Mouse (Mus musculus): Measurements from ENCODE around the gene Ppp2r2c. TPM values are rescaled to one million over a fixed set of nuclear protein-coding genes. Genes with fewer than 3 reads are reported as not detected.

Ppp2r2c gene
- total and polyA plus RNA-seq, 3 experiments = 0.05 TPM; not detected in 2

DNA sequence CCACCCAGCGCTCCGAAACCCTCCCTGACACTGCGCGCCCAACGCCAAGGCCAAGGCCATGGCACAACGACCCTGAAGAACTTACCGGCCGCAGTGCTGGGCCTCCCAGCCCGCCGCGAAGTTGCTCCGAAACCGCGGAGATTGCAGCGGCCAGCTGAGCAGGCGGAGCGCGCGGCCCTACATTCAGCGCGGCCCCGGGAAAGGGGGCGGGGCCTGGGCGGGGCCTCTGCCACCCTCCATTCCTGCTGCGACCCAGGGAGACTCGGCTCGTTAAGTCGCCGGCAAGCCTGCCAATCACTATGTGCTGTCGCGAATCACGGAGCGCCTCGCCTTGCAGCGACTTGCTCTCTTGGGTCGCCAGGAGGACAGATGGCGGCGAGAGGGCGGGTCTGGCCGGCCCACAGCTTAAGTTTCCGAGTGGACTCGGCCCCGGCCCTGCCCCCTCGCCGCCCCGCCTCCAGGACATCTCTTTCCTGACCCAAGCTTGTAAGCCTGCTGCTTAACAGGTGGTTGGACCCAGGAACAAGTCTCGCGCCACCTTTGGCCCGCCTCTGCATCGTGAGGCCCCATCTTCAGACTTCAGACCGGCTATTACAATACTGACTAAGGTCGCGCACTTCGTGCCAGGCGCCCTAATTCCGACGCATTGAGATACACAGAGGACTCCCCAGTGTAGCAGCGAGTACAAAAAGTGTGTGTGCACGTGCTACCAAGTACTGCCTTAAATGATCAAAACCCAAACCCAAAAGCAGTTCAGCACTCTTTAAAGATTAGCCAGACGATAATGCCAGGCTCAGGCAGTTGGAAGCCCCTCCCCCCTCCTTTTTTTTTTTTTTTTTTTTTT is 120.7 kb downstream of the Ppp2r2c start, which contains the start of gene Wfs1:
Wfs1 (minus strand) TSS at position 425 of the 844 bp plus-strand sequence.
- H3K4me1 ChIP-seq (ENCODE audit: insufficient read depth, low read depth, low read length) = no peaks in the 10 kb centered on the region
- ATAC-seq (ENCODE audit: extremely low read depth, insufficient number of reproducible peaks, low FRiP score, poor library complexity, severe bottlenecking) (no peak), DNase-seq (ENCODE audit: low spot score) (no peak)
- H3K27me3 ChIP-seq (ENCODE audit: insufficient read depth, low read length) = no peaks in the 10 kb centered on the region; the same call in 1 of the 2 replicates
- no peak for TF ChIP-seq POLR2AphosphoS5 (IDR thresholded peaks at IDR 0.05; ENCODE audit: insufficient replicate concordance, low read depth, low read length)
- TF ChIP-seq CTCF (IDR thresholded peaks at IDR 0.05; ENCODE audit: low read depth, low read length) = no peak
- TF ChIP-seq TAL1 (conservative IDR thresholded peaks at IDR 0.05; ENCODE audit: low read depth, low read length) = no peak
- no peak for TF ChIP-seq GATA1 (IDR thresholded peaks at IDR 0.05; ENCODE audit: borderline replicate concordance, low read length)
- no peak for TF ChIP-seq GATA2 (IDR thresholded peaks at IDR 0.05; ENCODE audit: borderline replicate concordance, low read depth, low read length)
- H3K9me3 ChIP-seq (replicated peaks) = peaks cover 30% of the 10 kb centered on the region
- H3K36me3 ChIP-seq (replicated peaks) = no peaks in the 10 kb centered on the region
- H3K4me3 ChIP-seq (ENCODE audit: low read depth, low read length) = no peak within 1 kb of the TSS

GRCm38 (mm10) chr5:36989625-36989977 is 121.3 kb downstream of the Ppp2r2c start:
- no peaks in the 10 kb centered on the region for H3K36me3 ChIP-seq (replicated peaks)
- H3K4me3 ChIP-seq (ENCODE audit: low read depth, low read length) = no peak overlapping the region
- no peaks in the 10 kb centered on the region; the same call in 1 of the 2 replicates for H3K27me3 ChIP-seq (ENCODE audit: insufficient read depth, low read length)
- ATAC-seq (ENCODE audit: extremely low read depth, insufficient number of reproducible peaks, low FRiP score, poor library complexity, severe bottlenecking) (no peak), DNase-seq (ENCODE audit: low spot score) (no peak)
- no peaks in the 10 kb centered on the region for H3K4me1 ChIP-seq (ENCODE audit: insufficient read depth, low read depth, low read length)
- H3K9me3 ChIP-seq (replicated peaks) = peaks cover 29% of the 10 kb centered on the region
- TF ChIP-seq GATA1 (IDR thresholded peaks at IDR 0.05; ENCODE audit: borderline replicate concordance, low read length) = no peak
- no peak for TF ChIP-seq GATA2 (IDR thresholded peaks at IDR 0.05; ENCODE audit: borderline replicate concordance, low read depth, low read length)
- TF ChIP-seq POLR2AphosphoS5 (IDR thresholded peaks at IDR 0.05; ENCODE audit: insufficient replicate concordance, low read depth, low read length) = no peak
- TF ChIP-seq TAL1 (conservative IDR thresholded peaks at IDR 0.05; ENCODE audit: low read depth, low read length) = no peak
- no peak for TF ChIP-seq CTCF (IDR thresholded peaks at IDR 0.05; ENCODE audit: low read depth, low read length)

DNA sequence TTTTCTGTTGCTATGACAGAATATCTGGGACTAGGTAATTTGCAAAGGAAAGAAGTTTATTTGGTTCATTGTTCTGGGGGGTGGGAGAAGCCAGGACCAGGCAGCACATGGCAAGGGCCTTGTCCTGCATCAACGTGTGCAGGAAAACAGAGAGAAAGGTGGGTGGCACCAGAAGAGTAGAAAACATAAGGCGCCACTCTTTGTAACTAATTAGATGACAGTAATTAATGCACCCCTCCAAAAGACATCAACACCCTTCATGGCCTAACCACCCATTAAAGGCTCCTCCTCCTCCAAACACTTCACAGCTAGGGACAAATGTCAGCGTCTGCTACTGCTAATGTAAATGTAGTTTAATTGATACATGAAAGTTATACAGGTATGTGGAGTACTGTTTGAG is 121.9 kb downstream of the Ppp2r2c start:
- Histone ChIP-seq H3K4me3 (ENCODE audit: low read depth, low read length) (no peak overlapping the region), H3K9me3 (replicated peaks) (peaks cover 27% of the 10 kb centered on the region), H3K4me1 (ENCODE audit: insufficient read depth, low read depth, low read length) (no peaks in the 10 kb centered on the region), H3K36me3 (replicated peaks) (no peaks in the 10 kb centered on the region), H3K27me3 (ENCODE audit: insufficient read depth, low read length) (no peaks in the 10 kb centered on the region; the same call in 1 of the 2 replicates)
- no peak for TF ChIP-seq POLR2AphosphoS5 (IDR thresholded peaks at IDR 0.05; ENCODE audit: insufficient replicate concordance, low read depth, low read length)
- no peak for TF ChIP-seq GATA2 (IDR thresholded peaks at IDR 0.05; ENCODE audit: borderline replicate concordance, low read depth, low read length)
- TF ChIP-seq CTCF (IDR thresholded peaks at IDR 0.05; ENCODE audit: low read depth, low read length) = no peak
- no peak for TF ChIP-seq TAL1 (conservative IDR thresholded peaks at IDR 0.05; ENCODE audit: low read depth, low read length)
- no peak for TF ChIP-seq GATA1 (IDR thresholded peaks at IDR 0.05; ENCODE audit: borderline replicate concordance, low read length)
- no peak for ATAC-seq (ENCODE audit: extremely low read depth, insufficient number of reproducible peaks, low FRiP score, poor library complexity, severe bottlenecking)
- no peak for DNase-seq (ENCODE audit: low spot score)

DNA sequence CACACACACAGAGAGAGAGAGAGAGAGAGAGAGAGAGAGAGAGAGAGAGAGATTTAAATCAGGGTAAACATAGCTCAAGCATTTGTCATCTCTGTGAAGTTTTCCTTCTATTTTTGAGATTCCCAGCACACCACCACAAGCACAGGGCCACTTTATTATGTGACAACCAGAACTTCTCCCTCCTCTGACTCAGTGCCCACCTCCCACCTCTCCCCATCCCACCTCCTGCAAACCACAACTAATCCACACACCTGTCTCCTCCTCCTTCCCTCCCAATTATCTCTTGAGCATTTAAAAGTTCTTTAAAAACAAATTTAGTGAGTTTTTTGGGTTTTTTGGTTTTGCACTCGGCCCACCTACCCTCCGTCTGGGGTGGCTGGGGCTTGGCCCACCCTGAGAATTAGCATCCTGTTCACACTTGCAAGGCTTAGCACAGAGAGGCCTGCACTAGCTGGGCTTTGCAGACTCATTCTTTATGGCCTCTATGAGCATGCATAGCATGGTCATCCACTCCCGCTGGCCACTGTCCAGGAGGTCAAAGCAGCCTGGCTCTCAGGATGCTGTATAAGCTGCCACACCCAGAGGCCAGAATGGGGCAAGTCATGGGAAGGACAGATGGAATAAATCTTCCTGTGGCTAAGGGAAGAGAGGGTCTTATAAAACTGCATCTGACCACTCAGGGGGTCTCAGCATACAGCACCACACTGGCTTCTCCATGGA is 122.5 kb downstream of the Ppp2r2c start:
- Histone ChIP-seq H3K27me3 (ENCODE audit: insufficient read depth, low read length) (no peaks in the 10 kb centered on the region; the same call in 1 of the 2 replicates), H3K9me3 (replicated peaks) (peaks cover 26% of the 10 kb centered on the region), H3K4me1 (ENCODE audit: insufficient read depth, low read depth, low read length) (no peaks in the 10 kb centered on the region), H3K36me3 (replicated peaks) (no peaks in the 10 kb centered on the region), H3K4me3 (ENCODE audit: low read depth, low read length) (no peak overlapping the region)
- ATAC-seq (ENCODE audit: extremely low read depth, insufficient number of reproducible peaks, low FRiP score, poor library complexity, severe bottlenecking) (no peak), DNase-seq (ENCODE audit: low spot score) (no peak)
- TF ChIP-seq TAL1 (conservative IDR thresholded peaks at IDR 0.05; ENCODE audit: low read depth, low read length) (no peak), GATA1 (IDR thresholded peaks at IDR 0.05; ENCODE audit: borderline replicate concordance, low read length) (no peak), GATA2 (IDR thresholded peaks at IDR 0.05; ENCODE audit: borderline replicate concordance, low read depth, low read length) (no peak), POLR2AphosphoS5 (IDR thresholded peaks at IDR 0.05; ENCODE audit: insufficient replicate concordance, low read depth, low read length) (no peak), CTCF (IDR thresholded peaks at IDR 0.05; ENCODE audit: low read depth, low read length) (no peak)

- DNase-seq (ENCODE audit: low spot score) = no peak
Observed at GRCm38 (mm10) chr5:36996410-36996809, 128.1 kb downstream of the Ppp2r2c start.

GRCm38 (mm10) chr5:36997996-36998395 is 129.7 kb downstream of the Ppp2r2c start:
- no peak for TF ChIP-seq CTCF (IDR thresholded peaks at IDR 0.05; ENCODE audit: low read depth, low read length)
- no peak for TF ChIP-seq GATA2 (IDR thresholded peaks at IDR 0.05; ENCODE audit: borderline replicate concordance, low read depth, low read length)
- TF ChIP-seq POLR2AphosphoS5 (IDR thresholded peaks at IDR 0.05; ENCODE audit: insufficient replicate concordance, low read depth, low read length) = no peak
- no peak for TF ChIP-seq TAL1 (conservative IDR thresholded peaks at IDR 0.05; ENCODE audit: low read depth, low read length)
- no peak for TF ChIP-seq GATA1 (IDR thresholded peaks at IDR 0.05; ENCODE audit: borderline replicate concordance, low read length)
- Histone ChIP-seq H3K27me3 (ENCODE audit: insufficient read depth, low read length) (no peaks in the 10 kb centered on the region), H3K4me1 (ENCODE audit: insufficient read depth, low read depth, low read length) (no peaks in the 10 kb centered on the region), H3K36me3 (replicated peaks) (no peaks in the 10 kb centered on the region), H3K9me3 (replicated peaks) (peaks cover 25% of the 10 kb centered on the region), H3K4me3 (ENCODE audit: low read depth, low read length) (no peak overlapping the region)
- ATAC-seq (ENCODE audit: extremely low read depth, insufficient number of reproducible peaks, low FRiP score, poor library complexity, severe bottlenecking) (no peak), DNase-seq (ENCODE audit: low spot score) (no peak)

More at GRCm38 (mm10) chr5:36996410-36996809, 128.1 kb downstream of the Ppp2r2c start:
- Histone ChIP-seq H3K27me3 (ENCODE audit: insufficient read depth, low read length) (no peaks in the 10 kb centered on the region), H3K4me1 (ENCODE audit: insufficient read depth, low read depth, low read length) (no peaks in the 10 kb centered on the region), H3K9me3 (replicated peaks) (peaks cover 22% of the 10 kb centered on the region), H3K36me3 (replicated peaks) (no peaks in the 10 kb centered on the region), H3K4me3 (ENCODE audit: low read depth, low read length) (no peak overlapping the region)
- TF ChIP-seq GATA2 (IDR thresholded peaks at IDR 0.05; ENCODE audit: borderline replicate concordance, low read depth, low read length) = no peak
- ATAC-seq (ENCODE audit: extremely low read depth, insufficient number of reproducible peaks, low FRiP score, poor library complexity, severe bottlenecking) = no peak
